Mouse (Mus musculus): ENCODE data around the gene 0610030E20Rik.

DNA sequence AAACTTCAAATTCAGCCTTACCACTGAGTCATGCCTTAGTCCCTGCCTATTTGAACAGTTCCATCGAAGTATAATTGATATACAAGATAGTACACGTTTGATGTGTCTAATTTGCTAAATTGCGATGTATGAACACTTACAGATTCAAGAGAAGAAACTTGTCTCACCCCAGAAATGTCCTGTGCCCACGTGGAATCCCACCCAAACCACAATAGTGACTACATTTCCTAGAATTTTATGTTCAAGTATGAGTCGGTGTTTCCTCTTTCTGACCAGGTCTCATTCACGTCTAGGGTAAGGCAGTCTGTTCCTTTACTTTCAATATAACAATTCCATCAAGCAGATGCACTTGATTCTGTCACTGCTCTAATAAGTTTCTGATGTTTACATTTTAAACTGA, 1.5 kb upstream of the 0610030E20Rik start:
- TF ChIP-seq CTCF (IDR thresholded peaks at IDR 0.05; ENCODE audit: borderline replicate concordance, control insufficient read depth, extremely low read depth, insufficient read depth, low read length, poor library complexity) (no peak), POLR2A (IDR thresholded peaks at IDR 0.05; ENCODE audit: control insufficient read depth, extremely low read depth, insufficient read depth, low read length, poor library complexity) (no peak)
